Mouse (Mus musculus): ENCODE measurements at regions not wholly inside any gene's neighbourhood (a gene's known extent, or its start where the extent isn't known, plus 50 kb on each side); places are given as distances from the start of the nearest gene placed in this dataset.

GRCm38 (mm10) chr2:162867516-162868029, 63.8 kb upstream of the Srsf6 start:
- no peak for DNase-seq (ENCODE audit: low spot score in 2 of 2)

GRCm38 (mm10) chr2:162866613-162867314, 64.6 kb upstream of the Srsf6 start:
- no peak for DNase-seq (ENCODE audit: low spot score in 2 of 2)

- DNase-seq (ENCODE audit: low spot score in 2 of 2): no peak
These were observed 66.8 kb upstream of the Srsf6 start for GRCm38 (mm10) chr2:162864571-162864970.

GRCm38 (mm10) chr2:162854606-162855005, 76.7 kb upstream of the Srsf6 start:
- DNase-seq (ENCODE audit: low spot score in 2 of 2): no peak

GRCm38 (mm10) chr2:162853576-162853975, 77.8 kb upstream of the Srsf6 start:
- DNase-seq (ENCODE audit: low spot score in 2 of 2): no peak

- peak in 1 of 2 experiments; percentile 51 for DNase-seq (ENCODE audit: low spot score in 2 of 2)
These were observed 89.6 kb upstream of the Srsf6 start for GRCm38 (mm10) chr2:162841761-162842160.

GRCm38 (mm10) chr2:162837776-162838175, 93.6 kb upstream of the Srsf6 start:
- peak in 1 of 2 experiments; percentile 53 for DNase-seq (ENCODE audit: low spot score in 2 of 2)

GRCm38 (mm10) chr2:162833741-162834140, 97.6 kb upstream of the Srsf6 start:
- DNase-seq (ENCODE audit: low spot score in 2 of 2): peak in 1 of 2 experiments; percentile 49

- DNase-seq (ENCODE audit: low spot score in 2 of 2): peak in 1 of 2 experiments; percentile 14
These were observed 112.5 kb upstream of the Srsf6 start for GRCm38 (mm10) chr2:162818787-162819186.

GRCm38 (mm10) chr2:162814205-162814604, 117.1 kb upstream of the Srsf6 start:
- no peak for DNase-seq (ENCODE audit: low spot score in 2 of 2)

GRCm38 (mm10) chr2:162807747-162808146, 123.6 kb upstream of the Srsf6 start:
- no peak for DNase-seq (ENCODE audit: low spot score in 2 of 2)

- DNase-seq (ENCODE audit: low spot score in 2 of 2): no peak
These were observed 134.8 kb upstream of the Srsf6 start for GRCm38 (mm10) chr2:162796528-162796927.

- DNase-seq (ENCODE audit: low spot score in 2 of 2): no peak
These were observed 133.3 kb upstream of the Ptprt start for GRCm38 (mm10) chr2:162794285-162794684.

- peak; percentile 23 to 66 for DNase-seq (ENCODE audit: low spot score in 2 of 2)
These were observed 130.6 kb upstream of the Ptprt start for GRCm38 (mm10) chr2:162791374-162792098.

GRCm38 (mm10) chr2:162784176-162784813, 123.3 kb upstream of the Ptprt start:
- DNase-seq (ENCODE audit: low spot score in 2 of 2): no peak

- no peak for DNase-seq (ENCODE audit: low spot score in 2 of 2)
These were observed 120.7 kb upstream of the Ptprt start for GRCm38 (mm10) chr2:162781599-162781998.

- no peak for DNase-seq (ENCODE audit: low spot score in 2 of 2)
These were observed 115.6 kb upstream of the Ptprt start for GRCm38 (mm10) chr2:162776542-162776941.

GRCm38 (mm10) chr2:162772520-162772919, 111.6 kb upstream of the Ptprt start:
- DNase-seq (ENCODE audit: low spot score in 2 of 2): no peak

- DNase-seq (ENCODE audit: low spot score in 2 of 2): no peak
These were observed 108.9 kb upstream of the Ptprt start for GRCm38 (mm10) chr2:162769711-162770428.

GRCm38 (mm10) chr2:162764059-162764458, 103.1 kb upstream of the Ptprt start:
- no peak for DNase-seq (ENCODE audit: low spot score in 2 of 2)

- DNase-seq (ENCODE audit: low spot score in 2 of 2): no peak
These were observed 79.6 kb upstream of the Ptprt start for GRCm38 (mm10) chr2:162740523-162740922.

- no peak for DNase-seq (ENCODE audit: low spot score in 2 of 2)
These were observed 74.8 kb upstream of the Ptprt start for GRCm38 (mm10) chr2:162735761-162736160.
